Mouse (Mus musculus): ENCODE measurements at regions not wholly inside any gene's neighbourhood (a gene's known extent, or its start where the extent isn't known, plus 50 kb on each side); places are given as distances from the start of the nearest gene placed in this dataset.

- DNase-seq (ENCODE audit: low spot score in 2 of 2) = no peak
These were observed 652.3 kb upstream of the N6amt1 start for GRCm38 (mm10) chr16:86701700-86702099.

GRCm38 (mm10) chr16:86694497-86694896 lies 659.5 kb upstream of the N6amt1 start:
- intact Hi-C loops (cut with DNase I) = no loop called here
- DNase-seq (ENCODE audit: low spot score in 2 of 2) = no peak

More at GRCm38 (mm10) chr16:86701700-86702099, 652.3 kb upstream of the N6amt1 start:
- intact Hi-C loops (cut with DNase I) = no loop called here

GRCm38 (mm10) chr16:86659154-86659553 lies 694.8 kb upstream of the N6amt1 start:
- intact Hi-C loops (cut with DNase I) = no loop called here
- DNase-seq (ENCODE audit: low spot score in 2 of 2) = no peak

- DNase-seq (ENCODE audit: low spot score in 2 of 2) = no peak
- intact Hi-C loops (cut with DNase I) = loop anchor here (1.0 to 5.0 kb wide), 2 partner anchors 235 to 599 kb away; no protein-coding TSS in a partner anchor
These were observed 706.7 kb upstream of the N6amt1 start for GRCm38 (mm10) chr16:86647316-86647715.

GRCm38 (mm10) chr16:86646753-86647152 lies 707.2 kb upstream of the N6amt1 start:
- DNase-seq (ENCODE audit: low spot score in 2 of 2) = no peak
- intact Hi-C loops (cut with DNase I) = loop anchor here (1.0 to 5.0 kb wide), 2 partner anchors 236 to 600 kb away; no protein-coding TSS in a partner anchor

GRCm38 (mm10) chr16:86645436-86645835 lies 708.5 kb upstream of the N6amt1 start:
- no peak for DNase-seq (ENCODE audit: low spot score in 2 of 2)
- intact Hi-C loops (cut with DNase I) = loop anchor here (2.0 to 5.0 kb wide), 2 partner anchors 225 to 237 kb away; no protein-coding TSS in a partner anchor

- DNase-seq (ENCODE audit: low spot score in 2 of 2) = peak; percentile 59 to 78
- intact Hi-C loops (cut with DNase I) = loop anchor here (1.0 to 5.0 kb wide), 4 partner anchors 224 to 838 kb away; no protein-coding TSS in a partner anchor
These were observed 709.1 kb upstream of the N6amt1 start for GRCm38 (mm10) chr16:86644912-86645312.

GRCm38 (mm10) chr16:86604166-86604565 lies 702.5 kb upstream of the Adamts5 start:
- DNase-seq (ENCODE audit: low spot score in 2 of 2) = no peak
- intact Hi-C loops (cut with DNase I) = no loop called here

GRCm38 (mm10) chr16:86594992-86595391 lies 693.4 kb upstream of the Adamts5 start:
- intact Hi-C loops (cut with DNase I) = no loop called here
- no peak for DNase-seq (ENCODE audit: low spot score in 2 of 2)

- intact Hi-C loops (cut with DNase I) = no loop called here
- DNase-seq (ENCODE audit: low spot score in 2 of 2) = no peak
These were observed 684.4 kb upstream of the Adamts5 start for GRCm38 (mm10) chr16:86586044-86586443.

- DNase-seq (ENCODE audit: low spot score in 2 of 2) = no peak
- intact Hi-C loops (cut with DNase I) = no loop called here
These were observed 676.7 kb upstream of the Adamts5 start for GRCm38 (mm10) chr16:86578281-86578680.

GRCm38 (mm10) chr16:86547465-86548043 lies 645.9 kb upstream of the Adamts5 start:
- intact Hi-C loops (cut with DNase I) = no loop called here
- DNase-seq (ENCODE audit: low spot score in 2 of 2) = no peak

GRCm38 (mm10) chr16:86546905-86547304 lies 645.3 kb upstream of the Adamts5 start:
- intact Hi-C loops (cut with DNase I) = no loop called here
- DNase-seq (ENCODE audit: low spot score in 2 of 2) = no peak

- no peak for DNase-seq (ENCODE audit: low spot score in 2 of 2)
- intact Hi-C loops (cut with DNase I) = no loop called here
These were observed 642.5 kb upstream of the Adamts5 start for GRCm38 (mm10) chr16:86544121-86544520.

GRCm38 (mm10) chr16:86536479-86536878 lies 634.9 kb upstream of the Adamts5 start:
- no peak for DNase-seq (ENCODE audit: low spot score in 2 of 2)
- intact Hi-C loops (cut with DNase I) = no loop called here

- intact Hi-C loops (cut with DNase I) = no loop called here
- no peak for DNase-seq (ENCODE audit: low spot score in 2 of 2)
These were observed 622.5 kb upstream of the Adamts5 start for GRCm38 (mm10) chr16:86524135-86524534.

- DNase-seq (ENCODE audit: low spot score in 2 of 2) = no peak
- intact Hi-C loops (cut with DNase I) = no loop called here
These were observed 615.3 kb upstream of the Adamts5 start for GRCm38 (mm10) chr16:86516935-86517334.

- intact Hi-C loops (cut with DNase I) = no loop called here
- DNase-seq (ENCODE audit: low spot score in 2 of 2) = peak in 1 of 2 experiments; percentile 15
These were observed 614.5 kb upstream of the Adamts5 start for GRCm38 (mm10) chr16:86516144-86516543.

- intact Hi-C loops (cut with DNase I) = no loop called here
These were observed 599.7 kb upstream of the Adamts5 start for GRCm38 (mm10) chr16:86501074-86501952.

GRCm38 (mm10) chr16:86475145-86475544 lies 573.5 kb upstream of the Adamts5 start:
- intact Hi-C loops (cut with DNase I) = no loop called here
- DNase-seq (ENCODE audit: low spot score in 2 of 2) = peak in 1 of 2 experiments; percentile 8

More at GRCm38 (mm10) chr16:86501074-86501952, 599.7 kb upstream of the Adamts5 start:
- no peak for DNase-seq (ENCODE audit: low spot score in 2 of 2)
